Mouse (Mus musculus) myocyte (in vitro differentiated cells): Measurements from ENCODE around the gene Slc30a9. TPM values are rescaled to one million over a fixed set of nuclear protein-coding genes. Genes with fewer than 3 reads are reported as not detected.

Source experiments
- H3K27me3 ChIP-seq: one replicate; pipeline ENCODE4 v1.6.1; 2011; ENCODE audit not compliant: control insufficient read depth, insufficient read depth, insufficient read length
- H3K36me3 ChIP-seq: one replicate; pipeline ENCODE4 v1.6.1; 2011; ENCODE audit not compliant: control insufficient read depth, insufficient read depth
- H3K4me2 ChIP-seq: one replicate; pipeline ENCODE4 v1.6.1; 2011; ENCODE audit warnings: low read depth, control low read depth
- H3K4me3 ChIP-seq: one replicate; pipeline ENCODE4 v1.5.1; 2011; ENCODE audit warnings: mild to moderate bottlenecking, control low read depth, moderate library complexity
- H3K79me2 ChIP-seq: one replicate; pipeline ENCODE4 v1.6.1; 2011; ENCODE audit not compliant: control insufficient read depth, insufficient read depth
- H3ac ChIP-seq: one replicate; pipeline ENCODE4 v1.6.1; 2011; ENCODE audit not compliant: control insufficient read depth, insufficient read length
- CEBPB ChIP-seq: IDR thresholded peaks from 2 replicates; pipeline ENCODE4 v1.6.1; 2011; ENCODE audit warnings: mild to moderate bottlenecking, moderate library complexity; ENCODE audit not compliant: poor library complexity, insufficient read depth, severe bottlenecking
- E2F4 ChIP-seq: IDR thresholded peaks from one replicate; pipeline ENCODE4 v1.6.1; 2011; ENCODE audit warnings: mild to moderate bottlenecking, control low read depth, moderate library complexity; ENCODE audit not compliant: insufficient read depth
- MAX ChIP-seq: IDR thresholded peaks from one replicate; pipeline ENCODE4 v1.6.1; 2011; ENCODE audit warnings: low read depth, mild to moderate bottlenecking, control low read depth
- MYOD1 ChIP-seq, 3 experiments: IDR thresholded peaks; one replicate each; pipeline ENCODE4 v1.6.1; 2011; ENCODE audit warnings: control low read depth in 2 of 3, low read depth in 2 of 3, mild to moderate bottlenecking in 2 of 3, moderate library complexity in 1 of 3; ENCODE audit not compliant: insufficient read length in 2 of 3, control insufficient read depth in 1 of 3
- MYOG ChIP-seq, 3 experiments: IDR thresholded peaks; one replicate each; pipeline ENCODE4 v1.6.1; 2011; ENCODE audit warnings: control low read depth in 2 of 3, low read depth in 2 of 3, mild to moderate bottlenecking in 2 of 3; ENCODE audit not compliant: insufficient read length in 2 of 3, control insufficient read depth in 1 of 3, insufficient read depth in 1 of 3
- POLR2A ChIP-seq: IDR thresholded peaks from one replicate; pipeline ENCODE4 v1.6.1; 2011; ENCODE audit warnings: low read depth, mild to moderate bottlenecking, control low read depth, moderate library complexity; ENCODE audit not compliant: insufficient read length
- POLR2AphosphoS2 ChIP-seq: IDR thresholded peaks from one replicate; pipeline ENCODE4 v1.6.1; 2011; ENCODE audit warnings: low read depth, control low read depth; ENCODE audit not compliant: insufficient read length
- REST ChIP-seq: IDR thresholded peaks from one replicate; pipeline ENCODE4 v1.6.1; 2011; ENCODE audit warnings: mild to moderate bottlenecking, control low read depth, moderate library complexity; ENCODE audit not compliant: insufficient read depth, insufficient read length
- SRF ChIP-seq: IDR thresholded peaks from one replicate; pipeline ENCODE4 v1.6.1; 2011; ENCODE audit warnings: low read depth; ENCODE audit not compliant: control insufficient read depth, insufficient read length
- TCF12 ChIP-seq: IDR thresholded peaks from one replicate; pipeline ENCODE4 v1.6.1; 2011; ENCODE audit warnings: mild to moderate bottlenecking, control low read depth; ENCODE audit not compliant: poor library complexity, insufficient read depth, severe bottlenecking
- TCF3 ChIP-seq: IDR thresholded peaks from one replicate; pipeline ENCODE4 v1.6.1; 2011; ENCODE audit warnings: low read depth, control low read depth; ENCODE audit not compliant: insufficient read length
- USF1 ChIP-seq: IDR thresholded peaks from one replicate; pipeline ENCODE4 v1.6.1; 2011; ENCODE audit warnings: low read depth, mild to moderate bottlenecking, control low read depth, moderate library complexity
- polyA plus RNA-seq: library from polyadenylated mRNA; unstranded; fragments of >200 nt; fragmentation: generic; extraction: Trizol; gene quantifications from one replicate; pipeline ENCODE4 v1.2.1, GENCODE M21; 2012; ENCODE audit warnings: missing spikeins

Gene Slc30a9
- polyA plus RNA-seq, 1 experiment, result 22.7 TPM

GRCm38 (mm10) chr5:67397186-67397585, 90.4 kb downstream of the Slc30a9 start:
- TF ChIP-seq TCF12 (no peak), POLR2AphosphoS2 (no peak), TCF3 (no peak), MAX (no peak), POLR2A (no peak), REST (no peak)
- H3K4me3 ChIP-seq, result no peak overlapping the region
- no peak overlapping the region for H3K4me2 ChIP-seq
- H3K36me3 ChIP-seq, result no peaks in the 10 kb centered on the region
- no peaks in the 10 kb centered on the region for H3K79me2 ChIP-seq
- no peaks in the 10 kb centered on the region for H3K27me3 ChIP-seq
- no peak overlapping the region for H3ac ChIP-seq

- no peaks in the 10 kb centered on the region for H3K79me2 ChIP-seq
- H3ac ChIP-seq, result no peak overlapping the region
- TF ChIP-seq REST, result no peak
- no peak for TF ChIP-seq SRF
- no peak for TF ChIP-seq TCF3
- no peak for TF ChIP-seq POLR2AphosphoS2
- TF ChIP-seq E2F4, result no peak
- no peak for TF ChIP-seq MAX
- TF ChIP-seq MYOG (IDR thresholded peaks at IDR 0.05; ENCODE audit: control insufficient read depth in 1 of 3, insufficient read depth in 1 of 3, insufficient read length in 2 of 3, low read depth in 2 of 3), result no peak
- TF ChIP-seq TCF12, result no peak
- no peak for TF ChIP-seq POLR2A
- TF ChIP-seq MYOD1 (IDR thresholded peaks at IDR 0.05; ENCODE audit: control insufficient read depth in 1 of 3, insufficient read length in 2 of 3, low read depth in 2 of 3), result no peak
- TF ChIP-seq CEBPB, result no peak
- TF ChIP-seq USF1, result no peak
- H3K4me2 ChIP-seq, result no peak overlapping the region
- no peak overlapping the region for H3K4me3 ChIP-seq
- no peaks in the 10 kb centered on the region for H3K36me3 ChIP-seq
- no peaks in the 10 kb centered on the region for H3K27me3 ChIP-seq
Observed at GRCm38 (mm10) chr5:67399876-67400607, 93.3 kb downstream of the Slc30a9 start.

GRCm38 (mm10) chr5:67400608-67401480, 94.1 kb downstream of the Slc30a9 start:
- TF ChIP-seq USF1, result no peak
- no peak for TF ChIP-seq CEBPB
- no peak for TF ChIP-seq E2F4
- TF ChIP-seq TCF12, result no peak
- TF ChIP-seq MYOD1 (IDR thresholded peaks at IDR 0.05; ENCODE audit: control insufficient read depth in 1 of 3, insufficient read length in 2 of 3, low read depth in 2 of 3), result no peak
- TF ChIP-seq REST, result no peak
- TF ChIP-seq POLR2A, result no peak
- no peak for TF ChIP-seq TCF3
- TF ChIP-seq MYOG (IDR thresholded peaks at IDR 0.05; ENCODE audit: control insufficient read depth in 1 of 3, insufficient read depth in 1 of 3, insufficient read length in 2 of 3, low read depth in 2 of 3), result no peak
- TF ChIP-seq SRF, result no peak
- TF ChIP-seq MAX, result no peak
- TF ChIP-seq POLR2AphosphoS2, result no peak
- Histone ChIP-seq H3K27me3 (no peaks in the 10 kb centered on the region), H3K36me3 (no peaks in the 10 kb centered on the region), H3ac (no peak overlapping the region), H3K4me2 (no peak overlapping the region), H3K4me3 (no peak overlapping the region), H3K79me2 (no peaks in the 10 kb centered on the region)

- no peak overlapping the region for H3K4me2 ChIP-seq
Observed at GRCm38 (mm10) chr5:67401612-67402011, 94.9 kb downstream of the Slc30a9 start.

More at GRCm38 (mm10) chr5:67401612-67402011, 94.9 kb downstream of the Slc30a9 start:
- Histone ChIP-seq H3K36me3 (no peaks in the 10 kb centered on the region), H3ac (no peak overlapping the region), H3K27me3 (no peaks in the 10 kb centered on the region), H3K4me3 (no peak overlapping the region), H3K79me2 (no peaks in the 10 kb centered on the region)
- no peak for TF ChIP-seq MYOG (IDR thresholded peaks at IDR 0.05; ENCODE audit: control insufficient read depth in 1 of 3, insufficient read depth in 1 of 3, insufficient read length in 2 of 3, low read depth in 2 of 3)
- TF ChIP-seq TCF3, result no peak
- TF ChIP-seq MAX, result no peak
- no peak for TF ChIP-seq E2F4
- TF ChIP-seq USF1, result no peak
- no peak for TF ChIP-seq SRF
- TF ChIP-seq POLR2AphosphoS2, result no peak
- no peak for TF ChIP-seq MYOD1 (IDR thresholded peaks at IDR 0.05; ENCODE audit: control insufficient read depth in 1 of 3, insufficient read length in 2 of 3, low read depth in 2 of 3)
- TF ChIP-seq CEBPB, result no peak
- TF ChIP-seq TCF12, result no peak
- no peak for TF ChIP-seq POLR2A
- no peak for TF ChIP-seq REST
